Mouse (Mus musculus): ENCODE data around the gene Tmem186. TPM values are rescaled to one million over a fixed set of nuclear protein-coding genes. Genes with fewer than 3 reads are reported as not detected.

Gene Tmem186
- polyA plus RNA-seq, 1 experiment = 18.5 TPM

DNA sequence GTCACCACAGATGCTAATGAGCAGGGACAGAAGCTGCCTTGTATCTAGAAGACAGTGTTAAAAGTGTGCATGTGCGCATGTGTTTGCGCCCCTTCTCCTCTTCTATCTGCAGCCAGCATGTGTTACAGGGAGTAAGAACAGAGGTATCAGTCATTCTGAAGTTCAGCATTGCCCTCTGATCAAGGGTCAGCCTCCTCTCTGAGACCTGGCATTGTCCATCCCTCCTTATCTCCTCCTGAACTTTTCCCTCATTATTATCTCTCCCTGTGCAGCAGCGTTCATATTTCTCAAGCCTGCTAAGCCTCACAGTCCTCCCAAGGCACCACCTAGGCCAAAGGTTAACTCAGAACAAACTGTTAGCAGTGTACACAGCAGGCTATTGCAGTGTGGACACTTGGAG is 33.7 kb downstream of the Tmem186 start:
- Histone ChIP-seq H3K27ac (ENCODE audit: control insufficient read depth, insufficient read depth, low read length) (no peak overlapping the region), H3K4me3 (ENCODE audit: control insufficient read depth, insufficient read depth, low read length) (no peak overlapping the region), H3K4me1 (replicated peaks; ENCODE audit: control insufficient read depth, insufficient read depth, low read length) (no peaks in the 10 kb centered on the region), H3K36me3 (ENCODE audit: control insufficient read depth, insufficient read depth, low read length) (no peaks in the 10 kb centered on the region), H3K27me3 (ENCODE audit: control insufficient read depth, insufficient read depth, low read length) (no peaks in the 10 kb centered on the region)
- TF ChIP-seq CTCF (IDR thresholded peaks at IDR 0.05; ENCODE audit: borderline replicate concordance, control insufficient read depth, extremely low read depth, insufficient read depth, low read length, poor library complexity) = no peak
- TF ChIP-seq POLR2A (IDR thresholded peaks at IDR 0.05; ENCODE audit: control insufficient read depth, extremely low read depth, insufficient read depth, low read length, poor library complexity) = no peak
- DNase-seq = no peak
- WGBS = 86% methylated on average over 3 of the region's 3 CpGs

DNA sequence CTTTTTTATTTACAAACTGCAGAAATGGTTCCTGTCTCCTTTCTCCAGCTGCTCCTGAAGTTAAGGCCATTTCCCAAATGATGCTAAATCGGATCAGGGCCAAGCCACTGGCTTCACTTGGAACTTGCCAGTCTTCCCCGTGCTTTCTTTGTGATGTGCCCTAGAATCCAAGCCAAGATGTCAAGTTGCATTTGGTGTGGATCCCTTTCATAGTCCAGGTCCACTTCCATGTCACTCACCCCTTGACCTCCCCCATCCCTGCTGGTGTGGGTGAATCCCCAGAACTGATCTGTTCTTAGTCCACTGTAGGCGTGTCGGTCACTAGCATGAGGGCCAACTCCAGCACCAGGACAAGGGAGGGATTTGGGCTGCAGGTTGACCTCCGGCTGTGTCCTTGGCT is 40.0 kb downstream of the Tmem186 start:
- DNase-seq = no peak
- WGBS = 91% methylated on average over 5 of the region's 5 CpGs
- no peak overlapping the region for H3K4me3 ChIP-seq (ENCODE audit: control insufficient read depth, insufficient read depth, low read length)
- H3K36me3 ChIP-seq (ENCODE audit: control insufficient read depth, insufficient read depth, low read length) = no peaks in the 10 kb centered on the region
- no peaks in the 10 kb centered on the region for H3K4me1 ChIP-seq (replicated peaks; ENCODE audit: control insufficient read depth, insufficient read depth, low read length)
- TF ChIP-seq POLR2A (IDR thresholded peaks at IDR 0.05; ENCODE audit: control insufficient read depth, extremely low read depth, insufficient read depth, low read length, poor library complexity) = no peak
- TF ChIP-seq CTCF (IDR thresholded peaks at IDR 0.05; ENCODE audit: borderline replicate concordance, control insufficient read depth, extremely low read depth, insufficient read depth, low read length, poor library complexity) = no peak
- no peaks in the 10 kb centered on the region for H3K27me3 ChIP-seq (ENCODE audit: control insufficient read depth, insufficient read depth, low read length)
- no peak overlapping the region for H3K27ac ChIP-seq (ENCODE audit: control insufficient read depth, insufficient read depth, low read length)

DNA sequence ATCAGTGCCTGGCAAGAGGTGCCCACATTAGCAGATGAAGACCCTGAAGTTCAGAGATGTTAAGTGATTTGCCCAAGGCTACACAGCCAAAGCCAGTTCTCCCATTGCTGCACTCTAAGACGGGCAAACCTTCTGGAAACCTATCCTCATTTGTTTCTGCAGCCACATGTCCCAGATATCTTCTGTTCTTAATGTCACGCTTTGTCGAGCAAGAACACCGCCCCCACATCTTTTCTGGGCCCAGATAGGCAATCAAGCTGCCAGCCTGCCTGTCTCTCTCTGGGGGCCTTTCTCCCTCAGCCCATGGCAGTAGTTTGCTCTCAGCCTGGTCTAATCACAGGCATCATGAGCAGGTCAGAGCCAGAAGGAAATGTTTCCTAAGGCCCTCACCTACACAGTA is 41.2 kb downstream of the Tmem186 start:
- Histone ChIP-seq H3K27ac (ENCODE audit: control insufficient read depth, insufficient read depth, low read length) (no peak overlapping the region), H3K4me1 (replicated peaks; ENCODE audit: control insufficient read depth, insufficient read depth, low read length) (no peaks in the 10 kb centered on the region), H3K27me3 (ENCODE audit: control insufficient read depth, insufficient read depth, low read length) (no peaks in the 10 kb centered on the region), H3K36me3 (ENCODE audit: control insufficient read depth, insufficient read depth, low read length) (no peaks in the 10 kb centered on the region), H3K4me3 (ENCODE audit: control insufficient read depth, insufficient read depth, low read length) (no peak overlapping the region)
- TF ChIP-seq CTCF (IDR thresholded peaks at IDR 0.05; ENCODE audit: borderline replicate concordance, control insufficient read depth, extremely low read depth, insufficient read depth, low read length, poor library complexity) = no peak
- no peak for DNase-seq
- WGBS = 87% methylated on average over 4 of the region's 4 CpGs

DNA sequence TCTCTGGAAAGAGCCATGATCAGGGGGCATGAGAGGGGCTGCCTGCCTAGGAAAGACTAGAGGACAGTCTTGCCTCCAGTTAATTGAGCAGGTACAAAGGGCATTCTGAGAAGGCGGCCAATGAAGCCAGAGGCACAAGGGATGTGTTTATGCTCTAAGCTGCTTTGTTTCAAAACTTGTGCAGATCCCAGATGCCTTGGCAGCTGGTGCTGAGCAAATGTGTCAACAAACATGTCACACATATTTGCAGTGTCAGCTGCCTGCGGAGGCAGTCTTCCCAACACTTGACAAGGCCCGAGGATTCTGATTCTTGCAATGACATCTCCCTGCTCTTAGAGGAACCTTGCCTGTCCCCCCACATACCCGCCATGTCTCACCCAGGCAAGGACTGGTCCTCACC is 42.1 kb downstream of the Tmem186 start:
- Histone ChIP-seq H3K4me3 (ENCODE audit: control insufficient read depth, insufficient read depth, low read length) (no peak overlapping the region), H3K4me1 (replicated peaks; ENCODE audit: control insufficient read depth, insufficient read depth, low read length) (no peaks in the 10 kb centered on the region), H3K27ac (ENCODE audit: control insufficient read depth, insufficient read depth, low read length) (no peak overlapping the region), H3K36me3 (ENCODE audit: control insufficient read depth, insufficient read depth, low read length) (no peaks in the 10 kb centered on the region), H3K27me3 (ENCODE audit: control insufficient read depth, insufficient read depth, low read length) (no peaks in the 10 kb centered on the region)
- 95% methylated on average over 4 of the region's 4 CpGs for WGBS
- TF ChIP-seq CTCF (IDR thresholded peaks at IDR 0.05; ENCODE audit: borderline replicate concordance, control insufficient read depth, extremely low read depth, insufficient read depth, low read length, poor library complexity) (no peak), POLR2A (IDR thresholded peaks at IDR 0.05; ENCODE audit: control insufficient read depth, extremely low read depth, insufficient read depth, low read length, poor library complexity) (no peak)
- DNase-seq = no peak

DNA sequence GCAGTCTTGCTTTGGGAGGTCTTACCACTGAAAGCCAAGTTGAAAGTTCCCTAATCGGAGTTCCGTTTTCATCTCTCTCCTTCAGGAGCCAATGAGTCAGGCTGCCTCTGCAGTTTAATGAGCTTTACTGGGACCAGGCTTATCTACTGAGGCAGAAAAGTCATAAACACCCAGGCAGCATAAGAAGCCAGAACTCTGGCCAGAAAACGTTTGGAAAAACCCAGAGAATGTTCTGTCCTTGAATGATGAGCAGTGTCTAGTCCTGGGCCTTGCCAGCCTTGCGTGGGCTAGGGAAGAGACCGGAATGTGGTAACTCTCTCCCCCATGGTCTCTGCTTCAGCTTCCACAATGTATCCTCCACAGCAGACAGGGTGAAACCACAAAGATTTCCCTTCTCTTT is 52.5 kb downstream of the Tmem186 start:
- Histone ChIP-seq H3K27me3 (ENCODE audit: control insufficient read depth, insufficient read depth, low read length) (no peaks in the 10 kb centered on the region), H3K4me1 (replicated peaks; ENCODE audit: control insufficient read depth, insufficient read depth, low read length) (0 out of 2 replicates have a peak, but pooled peaks cover 2% of the 10 kb centered on the region), H3K36me3 (ENCODE audit: control insufficient read depth, insufficient read depth, low read length) (no peaks in the 10 kb centered on the region), H3K27ac (ENCODE audit: control insufficient read depth, insufficient read depth, low read length) (no peak overlapping the region), H3K4me3 (ENCODE audit: control insufficient read depth, insufficient read depth, low read length) (no peak overlapping the region)
- WGBS = 59% methylated on average over 5 of the region's 5 CpGs
- no peak for TF ChIP-seq CTCF (IDR thresholded peaks at IDR 0.05; ENCODE audit: borderline replicate concordance, control insufficient read depth, extremely low read depth, insufficient read depth, low read length, poor library complexity)
- no peak for DNase-seq

DNA sequence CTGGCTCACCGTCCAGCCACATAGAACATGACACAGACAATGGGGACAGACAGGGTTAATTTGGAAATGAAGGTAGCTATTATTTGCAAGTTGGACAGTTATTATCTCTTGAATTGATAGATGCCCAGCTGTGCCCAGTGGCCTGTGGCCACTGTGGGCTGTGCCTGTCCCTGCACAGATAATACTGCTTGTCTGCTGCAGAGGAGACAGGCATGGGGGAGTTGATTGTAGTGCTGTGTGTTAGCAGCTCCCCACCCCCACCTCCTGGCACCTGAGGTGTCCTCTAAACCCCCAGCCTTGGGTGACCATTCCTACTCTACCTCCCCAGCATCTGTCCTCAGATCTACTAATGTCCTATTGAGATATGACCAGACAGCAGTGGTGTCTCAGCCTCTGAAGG is 53.3 kb downstream of the Tmem186 start:
- DNase-seq = no peak
- WGBS = 94% methylated on average over 1 of the region's 1 CpGs
- no peaks in the 10 kb centered on the region for H3K36me3 ChIP-seq (ENCODE audit: control insufficient read depth, insufficient read depth, low read length)
- H3K4me1 ChIP-seq (replicated peaks; ENCODE audit: control insufficient read depth, insufficient read depth, low read length) = peaks cover 6% of the 10 kb centered on the region
- no peak overlapping the region for H3K27ac ChIP-seq (ENCODE audit: control insufficient read depth, insufficient read depth, low read length)
- TF ChIP-seq CTCF (IDR thresholded peaks at IDR 0.05; ENCODE audit: borderline replicate concordance, control insufficient read depth, extremely low read depth, insufficient read depth, low read length, poor library complexity) = no peak
- no peak for TF ChIP-seq POLR2A (IDR thresholded peaks at IDR 0.05; ENCODE audit: control insufficient read depth, extremely low read depth, insufficient read depth, low read length, poor library complexity)
- H3K27me3 ChIP-seq (ENCODE audit: control insufficient read depth, insufficient read depth, low read length) = no peaks in the 10 kb centered on the region
- no peak overlapping the region for H3K4me3 ChIP-seq (ENCODE audit: control insufficient read depth, insufficient read depth, low read length)

Other genes starting within 250 kb of the Tmem186 start
- gene Tmem114, start 212.6 kb downstream of the Tmem186 start, polyA plus RNA-seq (2012; rRNA removed) = 0.09 TPM in 1 of 2 replicates, not detected in the other
- gene Mettl22, start 166.9 kb downstream of the Tmem186 start, polyA plus RNA-seq (2012; rRNA removed) = 27.9 and 28.3 TPM in 2 replicates
- 7.3 and 9.5 TPM in 2 replicates for gene Abat, start 124.3 kb downstream of the Tmem186 start, polyA plus RNA-seq (2012; rRNA removed)
- gene Pmm2, start within 50 bp of the Tmem186 start, polyA plus RNA-seq (2012; rRNA removed) = 110 and 116 TPM in 2 replicates
- gene Carhsp1, start 34.4 kb upstream of the Tmem186 start, polyA plus RNA-seq (2012; rRNA removed) = 42.0 and 47.4 TPM in 2 replicates
- 1.1 TPM in 1 of 2 replicates, not detected in the other for gene Gm5767, start 43.1 kb upstream of the Tmem186 start, polyA plus RNA-seq (2012; rRNA removed)
- 81.7 and 94.8 TPM in 2 replicates for gene Usp7, start 154.6 kb upstream of the Tmem186 start, polyA plus RNA-seq (2012; rRNA removed)
- 28.4 and 29.5 TPM in 2 replicates for gene 1810013L24Rik, start 192.4 kb upstream of the Tmem186 start, polyA plus RNA-seq (2012; rRNA removed)